Mouse (Mus musculus) embryonic stem cell, embryonic (primary cell): ENCODE results near the gene Pltp.

Source experiments
- CTCF ChIA-PET, 4 experiments: fragments of 300-600 bp in 2 of 4; fragments of 350-600 bp in 2 of 4; sonication (Branson Sonifier 250); formaldehyde crosslinking; loops; one replicate each; lab custom pipeline; 2022; ENCODE audit warnings: inconsistent platforms in 2 of 4; lab: Charles Lee
- POLR2A ChIA-PET, 4 experiments: fragments of 300-600 bp in 2 of 4; fragments of 350-600 bp in 2 of 4; sonication (Branson Sonifier 250); formaldehyde crosslinking; loops; one replicate each; lab custom pipeline; 2022; ENCODE audit warnings: antibody characterized with exemption in 4 of 4, inconsistent platforms in 1 of 4; lab: Charles Lee

Gene Pltp

DNA sequence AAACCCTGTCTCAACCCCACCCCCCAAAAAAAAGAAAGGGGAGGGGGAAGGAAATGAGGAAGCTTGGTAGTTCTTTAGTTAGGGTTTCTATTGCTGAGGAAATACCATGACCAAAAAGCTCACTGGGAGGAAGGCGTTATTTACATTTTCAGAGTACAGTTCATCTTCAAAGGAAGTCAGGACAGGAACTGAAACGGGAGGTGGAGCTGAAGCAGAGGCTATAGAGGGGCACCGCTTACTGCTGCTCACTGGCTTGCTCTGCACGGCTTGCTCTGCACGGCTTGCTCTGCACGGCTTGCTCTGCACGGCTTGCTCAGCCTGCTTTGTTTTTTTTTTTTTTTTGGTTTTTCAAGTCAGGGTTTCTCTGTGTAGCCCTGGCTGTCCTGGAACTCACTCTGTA, 11.0 kb upstream of the Pltp start:
- CTCF ChIA-PET: interaction anchor here (1.0 to 6.8 kb wide), 23 partner anchors 8 to 89 kb away, joined by 3 to 88 read pairs (median 8); partner anchors contain the start of genes Pltp (in 2 of the 4), Zswim1 (in 2 of the 4), Pcif1 (in 1 of the 4) and Zfp335 (in 1 of the 4)
- POLR2A ChIA-PET: interaction anchor here in 3 of 4 experiments (0.6 to 17.8 kb wide), 33 partner anchors 8 to 96 kb away, joined by 3 to 347 read pairs (median 10); partner anchors contain the start of genes Pltp (in 3 of the 3), Ctsa (in 2 of the 3), Pcif1 (in 2 of the 3) and Zswim1 (in 2 of the 3)

DNA sequence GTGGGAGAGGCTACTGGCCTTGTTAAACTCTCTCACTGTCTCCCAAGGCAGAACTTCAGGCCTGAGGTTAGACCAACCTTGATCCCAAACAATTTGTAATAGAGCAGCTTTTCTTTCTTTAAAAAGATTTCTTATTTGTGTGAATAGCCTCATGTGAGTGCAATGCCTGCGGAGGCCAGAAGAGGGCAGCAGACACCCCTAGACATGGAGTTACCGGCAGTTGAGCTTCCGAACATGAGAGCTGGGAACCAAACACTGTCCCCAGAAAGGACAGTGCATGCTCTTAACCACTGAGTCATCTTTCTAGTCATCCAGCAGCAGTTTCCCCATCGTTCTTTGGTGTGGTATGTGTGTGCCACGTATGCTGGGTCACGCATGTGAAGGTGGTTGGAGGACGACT, 10.1 kb upstream of the Pltp start:
- CTCF ChIA-PET: interaction anchor here (0.5 to 6.8 kb wide), 72 partner anchors 8 to 1022 kb away, joined by 3 to 88 read pairs (median 5); partner anchors contain the start of genes Ctsa (in 2 of the 4), Pcif1 (in 2 of the 4), Pltp (in 2 of the 4) and Snx21 (in 2 of the 4)
- POLR2A ChIA-PET: interaction anchor here (0.6 to 17.8 kb wide), 66 partner anchors 9 to 429 kb away, joined by 3 to 347 read pairs (median 6); partner anchors contain the start of genes Pcif1 (in 4 of the 4), Acot8 (in 3 of the 4), Ctsa (in 3 of the 4) and Pltp (in 3 of the 4)

DNA sequence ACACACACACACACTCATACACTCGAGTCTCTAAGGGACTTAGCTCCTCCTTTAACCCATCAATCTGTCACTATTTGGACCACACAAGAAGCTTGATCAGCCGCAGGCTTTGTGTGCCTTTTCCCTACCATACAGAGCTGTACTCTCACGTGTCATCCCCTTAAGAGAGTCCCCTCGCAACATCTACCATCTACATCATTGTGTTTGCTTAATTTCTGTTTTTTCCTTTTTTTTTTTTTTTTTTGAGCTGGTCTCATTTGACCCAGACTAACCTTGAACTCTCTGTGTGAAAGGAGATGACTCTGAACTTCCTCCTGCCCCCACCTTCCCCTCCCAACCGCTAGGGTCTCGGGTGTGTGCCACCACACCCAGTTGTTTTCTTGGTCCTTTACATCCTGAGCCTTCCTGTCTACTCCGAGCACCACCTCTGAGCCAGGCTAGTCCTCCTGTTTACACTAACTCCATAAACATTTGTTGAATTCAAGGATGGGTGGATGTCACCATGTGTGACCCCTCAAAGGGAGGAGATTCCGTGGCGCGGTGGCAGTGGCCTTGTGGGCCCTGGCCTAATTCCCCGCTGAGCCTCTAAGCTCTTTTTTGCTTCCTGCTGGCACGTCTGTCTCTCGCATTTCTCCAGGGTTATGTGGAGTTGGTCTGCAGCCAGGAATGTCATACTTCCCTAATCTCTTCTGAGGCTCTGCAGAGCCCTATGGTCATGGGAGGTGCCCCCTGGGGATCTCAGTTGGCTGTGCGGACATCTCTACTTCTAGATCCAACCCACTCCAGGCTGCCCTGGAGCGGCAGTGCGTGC, 9.4 kb upstream of the Pltp start:
- CTCF ChIA-PET: interaction anchor here (0.6 to 6.8 kb wide), 73 partner anchors 10 to 695 kb away, joined by 3 to 88 read pairs (median 5); partner anchors contain the start of genes Ctsa (in 2 of the 4), Pcif1 (in 2 of the 4), Pltp (in 2 of the 4) and Snx21 (in 2 of the 4)
- POLR2A ChIA-PET: interaction anchor here (0.6 to 17.8 kb wide), 82 partner anchors 8 to 1217 kb away, joined by 3 to 347 read pairs (median 5); partner anchors contain the start of genes Pcif1 (in 4 of the 4), Acot8 (in 3 of the 4), Ctsa (in 3 of the 4) and Pltp (in 3 of the 4)

DNA sequence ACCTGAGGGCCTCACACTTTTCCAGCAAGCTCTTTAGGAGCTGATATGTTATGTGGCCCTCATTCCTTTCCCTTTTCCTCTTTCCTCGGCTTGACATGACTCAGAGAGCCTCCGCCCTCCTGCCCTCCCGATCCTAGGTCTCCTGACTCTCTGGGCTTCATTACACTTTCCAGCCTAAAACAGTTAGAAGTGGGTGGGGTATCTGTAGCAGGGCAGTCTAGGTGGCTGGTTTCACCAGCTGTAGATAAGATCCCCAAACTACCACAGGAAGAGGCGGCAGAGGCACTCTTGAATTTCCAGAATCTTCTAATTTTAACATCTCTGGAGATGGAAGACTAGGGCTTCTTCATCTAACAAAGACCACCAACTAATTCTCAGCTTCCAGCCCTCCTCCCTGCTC, 7.1 kb upstream of the Pltp start:
- ChIA-PET POLR2A (interaction anchor here in 3 of 4 experiments (0.7 to 17.8 kb wide), 17 partner anchors 6 to 93 kb away, joined by 3 to 347 read pairs (median 5); partner anchors contain the start of genes Pcif1 (in 3 of the 3), Acot8 (in 2 of the 3), Zswim1 (in 2 of the 3) and Ctsa (in 1 of the 3)), CTCF (interaction anchor here in 3 of 4 experiments (0.5 to 1.7 kb wide), 3 partner anchors 13 to 71 kb away, joined by 3 to 8 read pairs (median 6); no protein-coding TSS in a partner anchor)

DNA sequence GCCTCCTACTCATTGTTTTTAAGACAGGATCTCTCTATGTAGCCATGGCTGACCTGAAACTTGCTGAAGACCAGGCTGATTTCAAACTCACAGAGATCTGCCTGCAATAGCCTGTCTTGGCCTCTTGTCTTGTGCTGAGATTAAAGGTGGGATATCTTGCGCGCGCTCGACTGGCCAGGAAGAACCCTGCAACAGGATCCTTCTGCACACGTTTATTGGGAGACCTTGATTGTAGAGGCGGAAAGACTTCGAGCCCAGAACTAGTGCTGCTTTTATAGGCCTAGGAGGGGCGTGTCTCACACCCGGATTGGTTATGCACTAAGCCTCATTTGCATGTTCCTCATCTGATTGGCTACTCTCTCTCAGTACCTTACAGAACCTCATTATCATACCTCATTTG, 5.9 kb upstream of the Pltp start:
- CTCF ChIA-PET: interaction anchor here in 2 of 4 experiments (0.6 kb wide), 2 partner anchors 76 to 105 kb away, joined by 3 to 5 read pairs; no protein-coding TSS in a partner anchor
- POLR2A ChIA-PET: interaction anchor here in 3 of 4 experiments (0.6 to 24.3 kb wide), 8 partner anchors 9 to 219 kb away, joined by 4 to 527 read pairs (median 8); partner anchors contain the start of genes Neurl2 (in 2 of the 3), Ctsa (in 1 of the 3), Pcif1 (in 1 of the 3) and Zswim1 (in 1 of the 3)

DNA sequence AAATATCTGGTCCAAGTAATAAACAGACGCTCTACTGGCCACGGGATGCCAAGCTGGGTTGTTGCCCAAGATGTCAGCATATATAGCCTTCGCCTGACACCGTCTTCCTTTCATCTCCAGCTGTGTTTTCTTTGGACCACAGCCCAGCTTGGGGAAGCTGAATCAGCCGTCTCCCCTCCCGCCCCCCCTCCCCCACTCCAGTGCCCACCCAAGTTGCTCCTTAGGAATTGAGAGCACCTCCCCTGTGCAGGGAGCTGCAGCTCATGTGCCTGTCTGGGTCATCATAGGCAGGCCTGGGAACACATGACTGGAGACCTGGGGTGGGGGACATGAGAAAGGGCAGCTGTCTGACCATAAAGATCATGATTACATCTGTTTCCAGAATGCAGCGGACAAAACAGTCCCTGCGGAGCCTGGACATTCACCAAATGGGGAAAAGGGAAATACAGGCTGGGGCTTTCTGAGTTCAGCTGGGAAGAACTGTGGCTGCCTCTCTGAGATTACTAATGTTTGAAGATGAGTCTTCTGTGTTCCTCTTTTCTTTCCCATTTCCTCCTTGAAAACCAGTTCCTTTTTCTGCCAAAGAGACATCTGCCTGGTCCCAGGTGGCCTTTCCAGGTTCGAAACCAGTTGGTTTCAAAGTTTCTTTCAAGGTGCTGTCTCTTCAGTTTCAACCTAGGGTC, 4.8 kb upstream of the Pltp start:
- POLR2A ChIA-PET: interaction anchor here in 3 of 4 experiments (0.6 to 24.3 kb wide), 26 partner anchors 8 to 1925 kb away, joined by 3 to 527 read pairs (median 6); partner anchors contain the start of genes Acot8 (in 2 of the 3), Neurl2 (in 2 of the 3), Pcif1 (in 2 of the 3) and Zswim1 (in 2 of the 3)
- CTCF ChIA-PET: interaction anchor here in 3 of 4 experiments (0.7 to 1.3 kb wide), 5 partner anchors 9 to 1199 kb away, joined by 3 to 6 read pairs (median 3); no protein-coding TSS in a partner anchor

DNA sequence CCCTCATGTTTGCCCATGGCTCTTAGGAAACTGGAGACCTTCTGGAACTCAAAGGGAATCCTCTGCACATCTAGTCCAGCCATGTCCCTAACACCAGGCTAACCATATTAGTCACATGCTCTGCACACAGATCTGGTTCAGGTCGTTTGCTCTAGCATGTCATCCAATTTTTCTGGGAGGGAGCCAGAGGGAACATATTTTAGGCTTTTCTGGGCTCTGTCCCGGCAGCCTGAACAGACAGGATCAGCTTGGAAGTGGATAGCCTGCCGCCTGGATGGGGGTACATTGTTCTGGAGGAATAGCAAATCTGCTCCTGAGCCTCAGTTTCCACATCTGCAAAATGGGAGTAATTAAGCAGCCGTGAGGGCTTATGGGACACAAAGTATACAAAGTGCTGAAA, 3.6 kb upstream of the Pltp start:
- ChIA-PET POLR2A (interaction anchor here in 3 of 4 experiments (0.7 to 24.3 kb wide), 21 partner anchors 9 to 563 kb away, joined by 3 to 527 read pairs (median 7); partner anchors contain the start of genes Acot8 (in 2 of the 3), Neurl2 (in 2 of the 3), Pcif1 (in 2 of the 3) and Zswim1 (in 2 of the 3)), CTCF (interaction anchor here in 3 of 4 experiments (1.0 to 1.5 kb wide), 3 partner anchors 11 to 43 kb away, joined by 3 to 5 read pairs (median 4); no protein-coding TSS in a partner anchor)

DNA sequence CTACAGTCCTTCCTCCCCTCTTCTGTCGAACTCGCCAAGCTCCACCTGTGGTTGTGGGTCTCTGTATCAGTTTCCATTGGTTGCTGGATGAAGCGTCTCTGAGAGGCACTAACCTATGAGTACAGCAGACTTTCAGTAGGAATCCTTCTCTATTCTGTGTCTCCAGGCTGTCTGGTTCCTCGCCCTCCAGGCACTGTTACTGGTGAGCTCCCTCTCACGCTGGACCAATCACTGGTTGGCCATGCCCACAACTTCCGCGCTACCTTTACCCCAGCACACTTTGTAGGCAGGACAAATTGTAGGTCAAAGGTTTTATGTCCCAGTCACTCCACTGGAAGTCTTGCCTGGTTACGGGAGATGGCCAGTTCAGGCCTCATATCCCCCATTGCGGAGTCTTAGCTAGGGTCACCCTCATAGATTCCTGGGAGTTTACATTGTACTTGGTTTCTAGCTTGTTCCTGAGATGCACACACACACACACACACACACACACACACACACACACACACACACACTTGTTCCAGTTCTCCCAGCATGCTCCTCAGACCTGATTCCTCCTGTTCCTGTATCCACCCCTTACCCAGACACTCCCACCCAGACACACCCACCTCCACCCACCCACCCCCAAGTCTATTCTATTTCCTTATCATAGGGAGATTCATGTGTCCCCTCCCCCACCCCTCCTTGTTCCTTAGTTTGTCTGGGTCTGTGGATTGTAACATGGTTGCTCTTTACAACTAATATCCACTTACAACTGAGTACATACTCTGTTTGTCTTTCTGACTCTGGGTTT, 2.3 kb upstream of the Pltp start:
- CTCF ChIA-PET: interaction anchor here (0.5 to 6.2 kb wide), 16 partner anchors 8 to 109 kb away, joined by 3 to 88 read pairs (median 4); partner anchors contain the start of gene Slc12a5 (in 1 of the 4)
- POLR2A ChIA-PET: interaction anchor here (0.6 to 24.3 kb wide), 43 partner anchors 8 to 1074 kb away, joined by 3 to 527 read pairs (median 4); partner anchors contain the start of genes Ctsa (in 3 of the 4), Zswim1 (in 3 of the 4), Acot8 (in 2 of the 4) and Neurl2 (in 2 of the 4)

DNA sequence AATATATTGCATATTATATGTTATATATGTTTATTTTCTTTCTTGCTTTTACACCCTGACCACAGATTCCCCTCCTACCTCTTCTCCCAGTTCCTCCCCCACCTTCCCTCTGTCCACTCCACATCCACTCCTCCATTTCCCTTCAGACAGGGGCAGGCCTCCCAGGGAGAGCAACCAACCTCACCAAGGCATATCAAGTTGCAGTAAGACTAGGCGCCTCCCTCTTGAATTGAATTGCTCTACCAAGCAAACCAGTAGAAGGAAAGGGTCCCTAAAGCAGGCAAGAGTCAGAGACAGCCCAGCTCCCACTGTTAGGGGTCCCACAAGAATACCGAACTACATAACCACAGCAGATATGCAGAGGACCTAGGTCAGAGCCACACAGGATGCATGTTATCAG, 1.6 kb upstream of the Pltp start:
- ChIA-PET CTCF (interaction anchor here (0.6 to 6.2 kb wide), 11 partner anchors 9 to 109 kb away, joined by 3 to 88 read pairs (median 3); partner anchors contain the start of gene Slc12a5 (in 1 of the 4)), POLR2A (interaction anchor here (0.6 to 24.3 kb wide), 38 partner anchors 8 to 1074 kb away, joined by 3 to 527 read pairs (median 4); partner anchors contain the start of genes Zswim1 (in 3 of the 4), Acot8 (in 2 of the 4), Ctsa (in 2 of the 4) and Neurl2 (in 2 of the 4))

DNA sequence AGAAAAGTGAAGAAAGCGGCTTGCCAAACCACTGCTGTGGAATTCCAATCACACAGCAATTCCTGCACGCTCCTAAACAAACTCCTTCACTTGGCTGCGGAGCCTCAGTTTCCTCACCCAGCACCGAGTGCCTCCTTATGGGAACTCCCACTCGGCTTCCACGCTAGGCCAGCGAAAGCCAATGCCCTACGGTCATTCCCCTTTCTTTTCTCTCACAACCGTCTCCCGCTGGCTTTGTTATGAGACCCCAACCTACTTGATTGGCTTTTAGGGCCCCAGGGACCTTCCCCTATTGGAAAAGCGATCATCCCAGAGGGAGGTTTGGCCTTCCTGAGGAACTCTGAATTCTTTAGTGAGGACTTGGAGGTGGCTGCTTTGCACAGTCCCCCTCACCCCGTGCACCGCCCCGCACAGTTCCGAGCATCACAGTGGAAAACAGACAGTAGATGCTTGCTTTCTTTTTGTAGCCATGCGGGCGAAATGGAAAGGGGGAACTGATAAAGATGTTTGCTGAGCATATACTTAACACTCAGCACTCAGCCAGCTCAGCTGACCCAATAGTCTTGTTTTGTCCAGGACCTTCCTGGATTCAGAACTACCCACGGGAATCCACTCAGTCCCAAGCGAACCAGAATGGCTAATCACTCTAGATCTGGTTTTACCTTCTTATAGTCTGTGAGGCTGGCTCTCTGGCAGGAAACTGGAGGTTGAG, 487 bp upstream of the Pltp start:
- ChIA-PET CTCF (interaction anchor here in 2 of 4 experiments (0.6 to 6.2 kb wide), 8 partner anchors 11 to 928 kb away, joined by 3 to 88 read pairs (median 6); partner anchors contain the start of genes Ctsa (in 1 of the 2), Neurl2 (in 1 of the 2) and Zswim1 (in 1 of the 2)), POLR2A (interaction anchor here (0.5 to 24.3 kb wide), 48 partner anchors 9 to 1134 kb away, joined by 3 to 527 read pairs (median 8); partner anchors contain the start of genes Pcif1 (in 3 of the 4), Acot8 (in 2 of the 4), Ctsa (in 2 of the 4) and Neurl2 (in 2 of the 4))

DNA sequence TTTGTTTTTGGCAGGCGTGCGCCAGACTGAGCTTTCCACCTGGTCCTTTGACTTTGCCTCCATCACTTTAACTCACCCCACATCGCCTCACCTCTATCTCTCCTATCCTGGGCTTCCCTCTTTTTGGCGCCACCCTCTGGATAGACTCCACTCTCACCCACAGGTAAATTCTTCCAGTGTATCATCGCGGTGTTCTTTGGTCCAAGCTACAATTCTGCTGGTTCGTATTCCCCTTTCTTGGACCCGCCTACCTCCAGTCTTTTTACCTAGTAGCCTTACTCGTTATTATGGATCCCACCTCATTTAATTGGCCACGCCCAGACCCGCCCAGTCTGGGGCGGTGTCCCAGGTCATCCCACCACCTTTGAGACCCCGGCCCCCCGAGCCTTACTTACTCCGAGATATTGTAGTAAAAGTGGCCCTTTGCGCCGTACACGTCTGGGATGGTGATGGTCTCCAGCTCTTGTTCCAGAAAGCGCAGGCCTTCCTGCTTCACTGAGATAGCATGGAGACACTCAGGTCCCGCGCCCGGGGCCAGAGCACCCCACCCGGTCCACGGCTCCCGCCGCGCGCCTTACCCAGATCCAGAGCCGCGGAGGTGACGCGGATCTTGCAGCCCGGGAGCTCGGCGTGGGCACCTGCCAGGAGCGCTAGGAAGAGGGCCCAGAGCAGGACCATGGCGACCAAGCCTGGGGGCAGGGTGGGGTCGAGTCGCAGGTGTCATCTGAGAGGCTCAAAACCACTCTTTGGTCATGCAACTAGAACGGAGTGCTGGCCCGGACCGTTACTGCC, 1.0 kb downstream of the Pltp start:
- CTCF ChIA-PET: interaction anchor here (0.6 to 6.2 kb wide), 34 partner anchors 8 to 461 kb away, joined by 3 to 88 read pairs (median 4); partner anchors contain the start of genes Acot8 (in 2 of the 4), Zswim3 (in 2 of the 4), Ctsa (in 1 of the 4) and Neurl2 (in 1 of the 4)
- POLR2A ChIA-PET: interaction anchor here (0.8 to 24.3 kb wide), 79 partner anchors 8 to 1136 kb away, joined by 3 to 527 read pairs (median 6); partner anchors contain the start of genes Ctsa (in 3 of the 4), Pcif1 (in 3 of the 4), Zswim1 (in 3 of the 4) and Acot8 (in 2 of the 4)

DNA sequence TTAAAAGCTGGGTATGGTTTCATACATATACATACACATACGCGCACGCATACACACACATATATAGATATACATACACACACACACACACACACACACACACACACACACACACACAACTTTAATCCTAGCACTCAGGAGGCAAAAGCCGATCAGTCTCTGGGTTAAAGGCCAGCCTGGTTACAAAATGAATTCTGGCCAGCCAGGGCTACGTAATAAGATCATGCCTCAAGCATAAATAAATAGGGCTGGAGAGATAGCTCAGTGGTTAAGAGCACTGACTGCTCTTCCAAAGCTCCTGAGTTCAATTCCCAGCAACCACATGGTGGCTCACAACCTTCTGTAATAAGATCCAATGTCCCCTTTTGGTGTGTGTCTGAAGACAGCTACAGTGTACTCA, 1.9 kb downstream of the Pltp start:
- CTCF ChIA-PET: interaction anchor here (0.7 to 6.2 kb wide), 18 partner anchors 9 to 462 kb away, joined by 3 to 88 read pairs (median 4); partner anchors contain the start of genes Ctsa (in 1 of the 4) and Neurl2 (in 1 of the 4)
- POLR2A ChIA-PET: interaction anchor here (0.7 to 24.3 kb wide), 54 partner anchors 9 to 435 kb away, joined by 3 to 527 read pairs (median 7); partner anchors contain the start of genes Ctsa (in 3 of the 4), Pcif1 (in 3 of the 4), Acot8 (in 2 of the 4) and Neurl2 (in 2 of the 4)

DNA sequence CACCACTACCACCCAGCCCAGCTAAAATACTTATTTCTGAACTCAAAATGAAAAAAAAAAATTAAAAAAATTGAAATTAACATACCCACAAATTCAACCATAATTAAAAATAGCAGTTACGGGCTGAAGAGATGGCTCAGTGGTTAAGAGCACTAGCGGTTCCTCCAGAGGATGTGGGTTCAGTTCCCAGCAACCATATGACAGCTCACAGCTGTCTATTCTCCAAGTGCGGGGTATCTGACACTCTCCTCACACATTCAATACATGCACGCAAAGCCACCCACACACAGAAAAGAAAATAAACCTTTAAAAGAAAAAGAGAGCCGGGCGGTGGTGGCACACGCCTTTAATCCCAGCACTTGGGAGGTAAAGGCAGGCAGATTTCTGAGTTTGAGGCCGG, 7.5 kb downstream of the Pltp start:
- POLR2A ChIA-PET: interaction anchor here in 3 of 4 experiments (0.6 to 24.3 kb wide), 12 partner anchors 9 to 761 kb away, joined by 3 to 527 read pairs (median 4); partner anchors contain the start of genes Ctsa (in 2 of the 3), Neurl2 (in 1 of the 3), Spata25 (in 1 of the 3) and Zswim1 (in 1 of the 3)
- CTCF ChIA-PET: interaction anchor here in 3 of 4 experiments (1.1 to 2.9 kb wide), 3 partner anchors 17 to 18 kb away, joined by 3 to 16 read pairs (median 10); no protein-coding TSS in a partner anchor
